Mouse (Mus musculus) thymus, adult 2 months (tissue): ENCODE data around the gene Ddx50.

Experiments
- CTCF ChIP-seq: fragments of 200-500 bp; IDR thresholded peaks from 2 replicates; pipeline ENCODE4 v1.5.1; 2012; ENCODE audit warnings: mild to moderate bottlenecking, control low read depth, low read length, moderate library complexity, borderline replicate concordance; ENCODE audit not compliant: control insufficient read depth, poor library complexity, insufficient read depth; ENCODE audit errors: extremely low read depth
- POLR2A ChIP-seq: fragments of 200-500 bp; IDR thresholded peaks from 2 replicates; pipeline ENCODE4 v1.6.1; 2012; ENCODE audit warnings: mild to moderate bottlenecking, low read length, control low read depth, moderate library complexity; ENCODE audit not compliant: control insufficient read depth, poor library complexity, insufficient read depth; ENCODE audit errors: extremely low read depth

GRCm38 (mm10) chr10:62588616-62589015 lies 62.4 kb downstream of the Ddx50 start:
- TF ChIP-seq CTCF (no peak), POLR2A (no peak)
